Comparison of ENCODE assay signal across 8 mouse cellular contexts in the genomic region with DNA sequence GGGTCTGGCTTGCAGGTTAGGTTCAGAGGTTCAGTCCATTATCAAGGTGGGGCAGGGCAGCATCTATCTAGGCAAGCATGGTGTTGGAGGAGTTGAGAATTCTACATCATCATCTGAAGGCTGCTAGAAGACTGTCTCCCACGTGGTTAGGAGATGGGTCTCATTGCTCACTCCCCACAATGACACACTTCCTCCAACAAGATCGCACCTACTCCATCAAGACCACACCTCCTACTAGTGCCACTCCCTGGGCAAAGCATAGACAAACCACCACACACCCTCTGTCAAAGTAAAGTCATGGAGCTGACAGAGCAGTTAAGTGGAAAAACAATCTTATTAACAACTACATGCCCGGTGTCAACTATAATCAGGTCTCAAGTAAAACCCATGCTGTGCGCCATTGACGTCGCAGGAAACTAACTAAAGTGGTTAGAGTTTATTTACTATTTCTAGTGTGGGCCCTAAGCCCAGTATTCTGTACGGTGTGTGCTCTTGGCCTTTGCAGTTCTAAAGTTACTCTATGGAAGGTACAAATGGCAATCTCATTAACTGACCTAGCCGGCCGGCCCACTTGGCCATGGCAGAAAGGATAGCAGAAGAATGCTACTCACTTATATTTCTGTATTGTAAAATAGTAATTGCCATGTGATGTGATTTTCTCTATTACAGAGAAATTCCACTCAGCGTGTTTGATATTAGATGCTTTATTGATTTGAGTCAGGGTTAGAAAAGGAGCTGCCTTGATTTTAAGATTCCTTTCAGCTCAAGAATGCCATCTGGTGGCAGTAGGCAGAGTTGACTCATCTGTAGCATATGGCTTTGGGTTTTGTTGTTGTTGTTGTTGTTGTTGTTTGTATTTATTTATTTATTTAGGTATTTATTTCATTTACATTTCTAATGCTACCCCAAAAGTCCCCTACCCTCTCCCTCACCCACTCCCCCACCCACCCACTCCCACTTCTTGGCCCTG. TPM values are rescaled to one million over a fixed set of nuclear protein-coding genes. Genes with fewer than 3 reads are reported as not detected.
DNase-seq lines count a peak whose midpoint lies in the region; ATAC-seq lines count a peak whose summit lies in the region.

No protein-coding gene starts in this region.

- H3K4me2 ChIP-seq in forebrain, embryonic 15.5 days (replicated peaks): no peak overlapping the region
- no peak overlapping the region for H3K4me2 ChIP-seq in forebrain, embryonic 11.5 days (ENCODE audit: low read depth, low read length, severe bottlenecking)
- no peak overlapping the region for H3K4me2 ChIP-seq in midbrain, embryonic 14.5 days (ENCODE audit: low read length)
- no peak overlapping the region for H3K4me2 ChIP-seq in midbrain, embryonic 16.5 days (ENCODE audit: low read length)

- intact Hi-C loops in heart, postnatal 36 days (cut with DNase I): loop anchor here (1.0 to 10.0 kb wide), 4 partner anchors 15 to 217 kb away; a partner anchor contains a TSS

- no peak overlapping the region for H3K4me3 ChIP-seq in forebrain, embryonic 15.5 days
- H3K4me3 ChIP-seq in forebrain, embryonic 11.5 days (ENCODE audit: low read depth, low read length): no peak overlapping the region
- no peak overlapping the region for H3K4me3 ChIP-seq in midbrain, embryonic 14.5 days (replicated peaks; ENCODE audit: low read depth, low read length)
- H3K4me3 ChIP-seq in midbrain, embryonic 16.5 days (ENCODE audit: low read depth, low read length): no peak overlapping the region
- no peak overlapping the region for H3K4me3 ChIP-seq in brown adipose tissue, adult 24 weeks (ENCODE audit: insufficient read depth, low read depth, low read length)

- no peaks in the 10 kb centered on the region for H3K9me3 ChIP-seq in forebrain, embryonic 15.5 days
- no peaks in the 10 kb centered on the region for H3K9me3 ChIP-seq in forebrain, embryonic 11.5 days (ENCODE audit: control insufficient read depth, low read length)
- no peaks in the 10 kb centered on the region for H3K9me3 ChIP-seq in midbrain, embryonic 14.5 days (ENCODE audit: control insufficient read depth, low read length)
- H3K9me3 ChIP-seq in midbrain, embryonic 16.5 days (replicated peaks; ENCODE audit: control insufficient read depth, low read length, poor library complexity, severe bottlenecking): no peaks in the 10 kb centered on the region

- no peaks in the 10 kb centered on the region for H3K27me3 ChIP-seq in forebrain, embryonic 15.5 days
- no peaks in the 10 kb centered on the region for H3K27me3 ChIP-seq in forebrain, embryonic 11.5 days (ENCODE audit: control insufficient read depth, insufficient read depth, low read length)
- H3K27me3 ChIP-seq in midbrain, embryonic 14.5 days (ENCODE audit: control insufficient read depth, insufficient read depth, low read length): no peaks in the 10 kb centered on the region
- H3K27me3 ChIP-seq in midbrain, embryonic 16.5 days (ENCODE audit: control insufficient read depth, insufficient read depth, low read depth, low read length): no peaks in the 10 kb centered on the region

- no peak overlapping the region for H3K27ac ChIP-seq in forebrain, embryonic 15.5 days (replicated peaks)
- H3K27ac ChIP-seq in forebrain, embryonic 11.5 days (ENCODE audit: low read depth, low read length): no peak overlapping the region
- H3K27ac ChIP-seq in midbrain, embryonic 14.5 days (replicated peaks; ENCODE audit: low read depth, low read length): no peak overlapping the region
- H3K27ac ChIP-seq in midbrain, embryonic 16.5 days (ENCODE audit: low read length): no peak overlapping the region
- H3K27ac ChIP-seq in brown adipose tissue, adult 24 weeks (replicated peaks; ENCODE audit: low read depth, low read length): peak overlapping the region; percentile 89

- WGBS in forebrain, embryonic 15.5 days: 87% methylated on average over 10 of the region's 10 CpGs
- 90% methylated on average over 10 of the region's 10 CpGs for WGBS in forebrain, embryonic 11.5 days
- 89% methylated on average over 10 of the region's 10 CpGs for WGBS in midbrain, embryonic 14.5 days
- 87% methylated on average over 10 of the region's 10 CpGs for WGBS in midbrain, embryonic 16.5 days

- H3K36me3 ChIP-seq in forebrain, embryonic 15.5 days: no peaks in the 10 kb centered on the region
- no peaks in the 10 kb centered on the region; the same call in 1 of the 2 replicates for H3K36me3 ChIP-seq in forebrain, embryonic 11.5 days (ENCODE audit: control insufficient read depth, insufficient read depth, low read length)
- peaks cover 3% of the 10 kb centered on the region for H3K36me3 ChIP-seq in midbrain, embryonic 14.5 days (ENCODE audit: control insufficient read depth, insufficient read depth, low read length)
- peaks cover 2% of the 10 kb centered on the region; the same call in 1 of the 2 replicates for H3K36me3 ChIP-seq in midbrain, embryonic 16.5 days (ENCODE audit: control insufficient read depth, insufficient read depth, low read length)

- no peaks in the 10 kb centered on the region for H3K4me1 ChIP-seq in forebrain, embryonic 15.5 days
- H3K4me1 ChIP-seq in forebrain, embryonic 11.5 days (replicated peaks; ENCODE audit: control insufficient read depth, insufficient read depth, low read length): no peaks in the 10 kb centered on the region
- no peaks in the 10 kb centered on the region for H3K4me1 ChIP-seq in midbrain, embryonic 14.5 days (ENCODE audit: control insufficient read depth, insufficient read depth, low read length)
- no peaks in the 10 kb centered on the region for H3K4me1 ChIP-seq in midbrain, embryonic 16.5 days (ENCODE audit: control insufficient read depth, insufficient read depth, low read length)
- peaks cover 3% of the 10 kb centered on the region for H3K4me1 ChIP-seq in brown adipose tissue, adult 24 weeks (ENCODE audit: control insufficient read depth, insufficient read depth, insufficient read length, low read length)

- ATAC-seq in forebrain, embryonic 15.5 days (replicated peaks): peak; percentile 57
- no peak for ATAC-seq in forebrain, embryonic 11.5 days (replicated peaks; ENCODE audit: low FRiP score)
- no peak for ATAC-seq in midbrain, embryonic 14.5 days (ENCODE audit: low FRiP score, low TSS enrichment)
- no peak for ATAC-seq in midbrain, embryonic 16.5 days

- H3K9ac ChIP-seq in forebrain, embryonic 15.5 days (replicated peaks): no peak overlapping the region
- no peak overlapping the region for H3K9ac ChIP-seq in forebrain, embryonic 11.5 days (ENCODE audit: low read length)
- H3K9ac ChIP-seq in midbrain, embryonic 14.5 days (replicated peaks; ENCODE audit: low read length): no peak overlapping the region
- H3K9ac ChIP-seq in midbrain, embryonic 16.5 days (ENCODE audit: low read depth, low read length): no peak overlapping the region

- DNase-seq in forebrain, embryonic 11.5 days (ENCODE audit: low spot score): no peak
- DNase-seq in midbrain, embryonic 14.5 days: peak; percentile 75
- DNase-seq in heart, postnatal 36 days: peak; percentile 28 to 46
- DNase-seq in naive thymus-derived CD4-positive, alpha-beta T cell, adult 2 months (ENCODE audit: low read depth): peak; percentile 78
- no peak for DNase-seq in urinary bladder, postnatal 36 days (ENCODE audit: low spot score in 2 of 2)

RNA-seq across cellular contexts. Expression of a gene that starts 15.3 kb away (rescaled TPM):
- polyA plus RNA-seq in forebrain, embryonic 15.5 days (2015; fragmentation: Nextera tagmentation; extraction: Ambion mirVana): 20.6 and 23.4 TPM in 2 replicates
- polyA plus RNA-seq in forebrain, embryonic 11.5 days (2014; fragmentation: Nextera tagmentation; extraction: Ambion mirVana): 42.8 and 45.7 TPM in 2 replicates
- polyA plus RNA-seq in midbrain, embryonic 14.5 days (2014; fragmentation: Nextera tagmentation; extraction: Ambion mirVana): 9.6 and 16.6 TPM in 2 replicates
- 11.8 and 12.3 TPM in 2 replicates for polyA plus RNA-seq in midbrain, embryonic 16.5 days (2015; fragmentation: Nextera tagmentation; extraction: Ambion mirVana)
- 5.4 and 7.0 TPM in 2 replicates for polyA plus RNA-seq in brown adipose tissue, adult 24 weeks (2012; ENCODE audit: insufficient read depth, insufficient read length, missing spikeins)
- total RNA-seq in heart, postnatal 36 days (2021): 10 to 100 TPM in 1 of 2 experiments, 1 to 10 TPM in 1; 8.6 to 11.1 TPM

RNA-seq across cellular contexts. Expression of a gene that starts 29.2 kb away (rescaled TPM):
- polyA plus RNA-seq in forebrain, embryonic 15.5 days (2015; fragmentation: Nextera tagmentation; extraction: Ambion mirVana): 3.1 and 3.5 TPM in 2 replicates
- polyA plus RNA-seq in forebrain, embryonic 11.5 days (2014; fragmentation: Nextera tagmentation; extraction: Ambion mirVana): 0.13 TPM in 1 of 2 replicates, not detected in the other
- polyA plus RNA-seq in midbrain, embryonic 14.5 days (2014; fragmentation: Nextera tagmentation; extraction: Ambion mirVana): 3.4 and 7.6 TPM in 2 replicates
- 11.2 and 11.9 TPM in 2 replicates for polyA plus RNA-seq in midbrain, embryonic 16.5 days (2015; fragmentation: Nextera tagmentation; extraction: Ambion mirVana)
- polyA plus RNA-seq in brown adipose tissue, adult 24 weeks (2012; ENCODE audit: insufficient read depth, insufficient read length, missing spikeins): not detected in 2 replicates
- under 1 TPM; 0.38 to 0.56 TPM for total RNA-seq in heart, postnatal 36 days (2021)

RNA-seq across cellular contexts. Expression of a gene that starts 32.4 kb away (rescaled TPM):
- 2.1 and 2.4 TPM in 2 replicates for polyA plus RNA-seq in forebrain, embryonic 15.5 days (2015; fragmentation: Nextera tagmentation; extraction: Ambion mirVana)
- polyA plus RNA-seq in forebrain, embryonic 11.5 days (2014; fragmentation: Nextera tagmentation; extraction: Ambion mirVana): 1.5 and 1.9 TPM in 2 replicates
- polyA plus RNA-seq in midbrain, embryonic 14.5 days (2014; fragmentation: Nextera tagmentation; extraction: Ambion mirVana): 4.3 and 6.1 TPM in 2 replicates
- 6.5 and 7.0 TPM in 2 replicates for polyA plus RNA-seq in midbrain, embryonic 16.5 days (2015; fragmentation: Nextera tagmentation; extraction: Ambion mirVana)
- polyA plus RNA-seq in brown adipose tissue, adult 24 weeks (2012; ENCODE audit: insufficient read depth, insufficient read length, missing spikeins): not detected in 2 replicates
- not detected for total RNA-seq in heart, postnatal 36 days (2021)

Comparison
In these comparisons a context has a peak if more than half of its experiments do, and no peak if none do; other contexts are left out.
1. DNase-seq: peak in midbrain, embryonic 14.5 days (single experiment), heart, postnatal 36 days (2 of 2) and naive thymus-derived CD4-positive, alpha-beta T cell, adult 2 months (single experiment); none in forebrain, embryonic 11.5 days (single experiment) and urinary bladder, postnatal 36 days (0 of 2).